In genomic region chr9:119409864-119410263, GRCm38 (mm10) we compare ENCODE assay signal across 33 mouse cellular contexts. TPM values are rescaled to one million over a fixed set of nuclear protein-coding genes. Genes with fewer than 3 reads are reported as not detected.
DNase-seq lines count a peak whose midpoint lies in the region; ATAC-seq and TF ChIP-seq lines count a peak whose summit lies in the region.
"Had no signal": no experiment of that assay in that cellular context is flagged by ENCODE, and none has a peak within 500 bp of the region (broad histone marks: within the 10 kb centered on the region; RNA-seq: fewer than 3 reads in every experiment).

No protein-coding gene starts in this region.

- no peak overlapping the region for H3K9ac ChIP-seq in heart, embryonic 13.5 days
- no peak overlapping the region for H3K9ac ChIP-seq in kidney, postnatal 0 days (ENCODE audit: low read depth, low read length)
- H3K9ac ChIP-seq: forebrain, embryonic 12.5 days; forebrain, postnatal 0 days; hindbrain, embryonic 15.5 days; liver, embryonic 13.5 days; neural tube, embryonic 15.5 days; stomach, embryonic 15.5 days had no signal

- H3ac ChIP-seq in myocyte (ENCODE audit: control insufficient read depth, insufficient read length), result no peak overlapping the region

- H3K4me1 ChIP-seq in heart, embryonic 13.5 days, result peaks cover 33% of the 10 kb centered on the region
- H3K4me1 ChIP-seq in kidney, postnatal 0 days (replicated peaks; ENCODE audit: insufficient read depth, low read length), result peaks cover 29% of the 10 kb centered on the region

- H3K4me3 ChIP-seq in heart, embryonic 13.5 days, result no peak overlapping the region
- no peak overlapping the region for H3K4me3 ChIP-seq in kidney, postnatal 0 days (replicated peaks; ENCODE audit: low read depth, low read length)
- H3K4me3 ChIP-seq in myocyte, result no peak overlapping the region
- H3K4me3 ChIP-seq: forebrain, embryonic 12.5 days; hindbrain, embryonic 15.5 days; liver, embryonic 13.5 days; neural tube, embryonic 15.5 days; stomach, embryonic 15.5 days had no signal

- ATAC-seq in heart, embryonic 13.5 days (ENCODE audit: extremely low read depth, insufficient number of reproducible peaks, low FRiP score, low TSS enrichment), result no peak
- ATAC-seq in kidney, postnatal 0 days (replicated peaks; ENCODE audit: low FRiP score, low read depth), result no peak
- ATAC-seq: forebrain, postnatal 0 days had no signal

- TF ChIP-seq CTCF in kidney, postnatal 0 days (IDR thresholded peaks at IDR 0.05; ENCODE audit: low read depth), result no peak

- peaks cover 25% of the 10 kb centered on the region for H3K36me3 ChIP-seq in heart, embryonic 13.5 days
- H3K36me3 ChIP-seq in kidney, postnatal 0 days (ENCODE audit: insufficient read depth, low read length), result 0 out of 2 replicates have a peak, but pooled peaks cover 6% of the 10 kb centered on the region
- no peaks in the 10 kb centered on the region for H3K36me3 ChIP-seq in myocyte (ENCODE audit: control insufficient read depth, insufficient read depth)
- H3K36me3 ChIP-seq: hindbrain, embryonic 15.5 days; liver, embryonic 13.5 days; neural tube, embryonic 15.5 days had no signal

- 82% methylated on average over 5 of the region's 5 CpGs for WGBS in heart, embryonic 13.5 days
- 29% methylated on average over 5 of the region's 5 CpGs for WGBS in kidney, postnatal 0 days

- peaks cover 25% of the 10 kb centered on the region for H3K9me3 ChIP-seq in heart, embryonic 13.5 days
- peaks cover 12% of the 10 kb centered on the region; the same call in 1 of the 2 replicates for H3K9me3 ChIP-seq in kidney, postnatal 0 days (replicated peaks; ENCODE audit: low read length)
- H3K9me3 ChIP-seq: hindbrain, embryonic 15.5 days; neural tube, embryonic 15.5 days had no signal

- no peaks in the 10 kb centered on the region for H3K79me2 ChIP-seq in myocyte (ENCODE audit: control insufficient read depth, insufficient read depth)

- DNase-seq in heart, adult 8-10 months (ENCODE audit: low spot score), result no peak
- DNase-seq in kidney, adult 9 months, result peak; percentile 57
- DNase-seq in kidney, postnatal 14 days, result no peak
- no peak for DNase-seq in kidney, postnatal 0 days (ENCODE audit: low spot score)
- no peak for DNase-seq in urinary bladder, postnatal 36 days (ENCODE audit: low spot score in 2 of 2)
- DNase-seq: adrenal gland, postnatal 25 days; B cell, adult 2 months; cerebellum, adult 11-12 months; cerebellum, adult 9-11 months; embryo, embryonic 11 days; forebrain, postnatal 0 days; gastrocnemius, postnatal 10 days; heart, postnatal 4 days; layer of hippocampus, postnatal 36 days; left cerebral cortex, postnatal 4 days; liver, embryonic 13.5 days; lung, adult 2 months; lung, postnatal 10 days; midbrain, embryonic 14.5 days; retina, postnatal 1 day; right cerebral cortex, postnatal 25 days had no signal

- H3K27me3 ChIP-seq in heart, embryonic 13.5 days (replicated peaks), result no peaks in the 10 kb centered on the region
- H3K27me3 ChIP-seq in kidney, postnatal 0 days (ENCODE audit: insufficient read depth, low read length), result no peaks in the 10 kb centered on the region
- H3K27me3 ChIP-seq in myocyte (ENCODE audit: control insufficient read depth, insufficient read depth, insufficient read length), result no peaks in the 10 kb centered on the region
- H3K27me3 ChIP-seq: forebrain, embryonic 12.5 days; hindbrain, embryonic 15.5 days; neural tube, embryonic 15.5 days; stomach, embryonic 15.5 days had no signal

- H3K4me2 ChIP-seq in heart, embryonic 13.5 days, result no peak overlapping the region
- H3K4me2 ChIP-seq in kidney, postnatal 0 days (ENCODE audit: low read length), result peak overlapping the region; percentile 16; the same call in 1 of the 2 replicates
- H3K4me2 ChIP-seq in myocyte (ENCODE audit: low read depth), result peak overlapping the region; percentile 55
- H3K4me2 ChIP-seq: forebrain, embryonic 12.5 days; hindbrain, embryonic 15.5 days; liver, embryonic 13.5 days; neural tube, embryonic 15.5 days; stomach, embryonic 15.5 days had no signal

- H3K27ac ChIP-seq in heart, embryonic 13.5 days (replicated peaks), result peak overlapping the region; percentile 58
- peak overlapping the region; percentile 72 for H3K27ac ChIP-seq in kidney, postnatal 0 days
- H3K27ac ChIP-seq: forebrain, embryonic 12.5 days; hindbrain, embryonic 15.5 days; liver, embryonic 13.5 days; macrophage; neural tube, embryonic 15.5 days had no signal

- TF ChIP-seq POLR2A in myocyte (IDR thresholded peaks at IDR 0.05; ENCODE audit: insufficient read length, low read depth), result no peak

TF ChIP-seq in myocyte, 11 proteins besides CTCF, POLR2A, EP300 and RAD21:
- TF ChIP-seq MAX (IDR thresholded peaks at IDR 0.05; ENCODE audit: low read depth) (no peak), USF1 (IDR thresholded peaks at IDR 0.05; ENCODE audit: low read depth) (no peak), SRF (IDR thresholded peaks at IDR 0.05; ENCODE audit: control insufficient read depth, insufficient read length, low read depth) (no peak), REST (IDR thresholded peaks at IDR 0.05; ENCODE audit: insufficient read depth, insufficient read length) (no peak), E2F4 (IDR thresholded peaks at IDR 0.05; ENCODE audit: insufficient read depth) (no peak), POLR2AphosphoS2 (IDR thresholded peaks at IDR 0.05; ENCODE audit: insufficient read length, low read depth) (no peak), TCF3 (IDR thresholded peaks at IDR 0.05; ENCODE audit: insufficient read length, low read depth) (no peak), MYOG (IDR thresholded peaks at IDR 0.05; ENCODE audit: control insufficient read depth in 1 of 3, insufficient read depth in 1 of 3, insufficient read length in 2 of 3, low read depth in 2 of 3) (no peak), CEBPB (IDR thresholded peaks at IDR 0.05; ENCODE audit: insufficient read depth, poor library complexity, severe bottlenecking) (no peak), MYOD1 (IDR thresholded peaks at IDR 0.05; ENCODE audit: control insufficient read depth in 1 of 3, insufficient read length in 2 of 3, low read depth in 2 of 3) (no peak), TCF12 (IDR thresholded peaks at IDR 0.05; ENCODE audit: insufficient read depth, poor library complexity, severe bottlenecking) (no peak)

RNA-seq across cellular contexts. Expression of gene Acvr2b, which starts 7.9 kb away (rescaled TPM):
- 13.2 and 17.2 TPM in 2 replicates for polyA plus RNA-seq in heart, embryonic 13.5 days (2015; fragmentation: Nextera tagmentation; extraction: Ambion mirVana)
- total RNA-seq in heart, adult 8-10 months (2022), result 1 to 10 TPM; 3.5 to 7.6 (median 5.4) TPM
- 17.6 and 20.2 TPM in 2 replicates for polyA plus RNA-seq in kidney, postnatal 0 days (2015; fragmentation: Nextera tagmentation; extraction: Ambion mirVana)
- 1.8 TPM for polyA plus RNA-seq in myocyte (2012; fragmentation: generic; extraction: Trizol)

RNA-seq across cellular contexts. Expression of gene Exog, which starts 34.9 kb away (rescaled TPM):
- 11.8 and 12.4 TPM in 2 replicates for polyA plus RNA-seq in heart, embryonic 13.5 days (2015; fragmentation: Nextera tagmentation; extraction: Ambion mirVana)
- total RNA-seq in heart, adult 8-10 months (2022), result 1 to 10 TPM; 2.4 to 3.3 (median 2.8) TPM
- polyA plus RNA-seq in kidney, postnatal 0 days (2015; fragmentation: Nextera tagmentation; extraction: Ambion mirVana), result 11.2 and 13.9 TPM in 2 replicates
- polyA plus RNA-seq in myocyte (2012; fragmentation: generic; extraction: Trizol), result 4.0 TPM

RNA-seq across cellular contexts. Expression of gene Slc22a14, which starts 44.5 kb away (rescaled TPM):
- 0.10 TPM in 1 of 2 replicates, not detected in the other for polyA plus RNA-seq in heart, embryonic 13.5 days (2015; fragmentation: Nextera tagmentation; extraction: Ambion mirVana)
- total RNA-seq in heart, adult 8-10 months (2022), result under 1 TPM in 2 of 4 experiments, not detected in 2; 0.31 to 0.47 TPM
- polyA plus RNA-seq in kidney, postnatal 0 days (2015; fragmentation: Nextera tagmentation; extraction: Ambion mirVana), result 0.34 and 0.38 TPM in 2 replicates
- polyA plus RNA-seq in myocyte (2012; fragmentation: generic; extraction: Trizol), result not detected
- total RNA-seq: adrenal gland, adult 18-20 months; adrenal gland, postnatal 25 days; forebrain, postnatal 0 days; gastrocnemius, postnatal 10 days; granulocyte monocyte progenitor cell, adult 5-6 weeks; layer of hippocampus, postnatal 36 days; left cerebral cortex, postnatal 4 days; megakaryocyte-erythroid progenitor cell, adult 5-6 weeks had no signal
- polyA plus RNA-seq: embryonic facial prominence, embryonic 14.5 days; forebrain, embryonic 12.5 days; forebrain, postnatal 0 days; hindbrain, embryonic 15.5 days; liver, embryonic 13.5 days; macrophage; midbrain, embryonic 14.5 days; neural tube, embryonic 15.5 days had no signal

RNA-seq across cellular contexts. Expression of gene Xylb, which starts 52.7 kb away (rescaled TPM):
- polyA plus RNA-seq in heart, embryonic 13.5 days (2015; fragmentation: Nextera tagmentation; extraction: Ambion mirVana), result 1.2 and 2.6 TPM in 2 replicates
- total RNA-seq in heart, adult 8-10 months (2022), result under 1 TPM; 0.25 to 0.41 (median 0.39) TPM
- polyA plus RNA-seq in kidney, postnatal 0 days (2015; fragmentation: Nextera tagmentation; extraction: Ambion mirVana), result 43.8 and 47.8 TPM in 2 replicates
- 1.7 TPM for polyA plus RNA-seq in myocyte (2012; fragmentation: generic; extraction: Trizol)
- total RNA-seq: monocyte, adult 5-6 weeks had no signal
